Mouse (Mus musculus) liver, embryonic 14.5 days (tissue): ENCODE data around the gene Kif26b. TPM values are rescaled to one million over a fixed set of nuclear protein-coding genes. Genes with fewer than 3 reads are reported as not detected.

Source experiments
- ATAC-seq: fragments of 200-750 bp; cut with Nextera tagmentation; 2 replicates; pipeline ENCODE4 v1.8.0; 2017; ENCODE audit warnings: moderate number of reproducible peaks, mild to moderate bottlenecking, moderate library complexity; ENCODE audit not compliant: insufficient read depth
- DNase-seq, 3 experiments: peaks; one replicate each; pipeline ENCODE4 v3.0.0-alpha.2; 2012 to 2013; ENCODE audit warnings: low read depth in 3 of 3, low spot score in 3 of 3
- H3K27ac ChIP-seq: fragments of 300-500 bp; sonication (generic); 2 replicates; pipeline ENCODE4 v1.5.1; 2014; ENCODE audit warnings: moderate library complexity, mild to moderate bottlenecking, control low read depth, inconsistent platforms
- H3K27me3 ChIP-seq: fragments of 300-500 bp; sonication (generic); 2 replicates; pipeline ENCODE4 v1.6.1; 2014; ENCODE audit warnings: mild to moderate bottlenecking, low read length, moderate library complexity; ENCODE audit not compliant: control insufficient read depth, insufficient read depth
- H3K36me3 ChIP-seq: fragments of 300-500 bp; sonication (generic); replicated peaks from 2 replicates; pipeline ENCODE4 v1.6.1; 2014; ENCODE audit warnings: low read depth; ENCODE audit not compliant: control insufficient read depth, insufficient read depth
- H3K4me1 ChIP-seq, 2 experiments: fragments of 200-500 bp in 1 of 2; fragments of 300-500 bp in 1 of 2; sonication (generic) in 1 of 2; replicated peaks; 2 replicates each; pipeline ENCODE4 v1.6.1; 2012 to 2014; ENCODE audit warnings: antibody characterized with exemption in 1 of 2, inconsistent platforms in 1 of 2, low read length in 1 of 2; ENCODE audit not compliant: control insufficient read depth in 2 of 2, insufficient read depth in 2 of 2
- H3K4me2 ChIP-seq: fragments of 300-500 bp; sonication (generic); 2 replicates; pipeline ENCODE4 v1.6.1; 2014; ENCODE audit warnings: low read depth, mild to moderate bottlenecking, control low read depth, moderate library complexity
- H3K4me3 ChIP-seq, 2 experiments: fragments of 200-500 bp in 1 of 2; fragments of 300-500 bp in 1 of 2; sonication (generic) in 1 of 2; 2 replicates each; pipeline ENCODE4 v1.5.1; 2012 to 2014; ENCODE audit warnings: low read depth in 2 of 2, low read length in 2 of 2, mild to moderate bottlenecking in 2 of 2, control low read depth in 1 of 2, inconsistent platforms in 1 of 2, moderate library complexity in 1 of 2; ENCODE audit not compliant: insufficient read depth in 1 of 2
- H3K9ac ChIP-seq: fragments of 300-500 bp; sonication (generic); replicated peaks from 2 replicates; pipeline ENCODE4 v1.6.1; 2014; ENCODE audit warnings: mild to moderate bottlenecking, control low read depth, moderate library complexity
- H3K9me3 ChIP-seq: fragments of 300-500 bp; sonication (generic); 2 replicates; pipeline ENCODE4 v1.6.1; 2016; ENCODE audit warnings: low read length, mixed read lengths; ENCODE audit not compliant: control insufficient read depth
- CTCF ChIP-seq: IDR thresholded peaks from 2 replicates; pipeline ENCODE4 v1.5.1; 2016; ENCODE audit warnings: antibody characterized with exemption, low read depth, control low read depth
- EP300 ChIP-seq: IDR thresholded peaks from 2 replicates; pipeline ENCODE4 v1.6.1; 2016; ENCODE audit warnings: antibody characterized with exemption, low read depth
- WGBS: fragments of 180-500 bp; shearing (Covaris S2); extraction: QIAGEN DNeasy Blood & Tissue Kit; methylation state at CpG from one replicate; pipeline ENCODE4 v1.1.7; 2014; ENCODE audit not compliant: insufficient replicate concordance; 5-methylcytosine and 5-hydroxymethylcytosine counted together
- polyA plus RNA-seq, 2 experiments: library from polyadenylated mRNA; depleted of rRNA in 1 of 2; stranded (reverse) in 1 of 2; unstranded in 1 of 2; fragments of >200 nt; fragmentation: Nextera tagmentation in 1 of 2; extraction: Ambion mirVana in 1 of 2; gene quantifications; 2 replicates each; pipeline versions ENCODE4 v1.2.1 to v1.2.3; 2012 to 2014

Kif26b gene
- polyA plus RNA-seq, 2 experiments: 0.01 to 0.07 TPM

DNA sequence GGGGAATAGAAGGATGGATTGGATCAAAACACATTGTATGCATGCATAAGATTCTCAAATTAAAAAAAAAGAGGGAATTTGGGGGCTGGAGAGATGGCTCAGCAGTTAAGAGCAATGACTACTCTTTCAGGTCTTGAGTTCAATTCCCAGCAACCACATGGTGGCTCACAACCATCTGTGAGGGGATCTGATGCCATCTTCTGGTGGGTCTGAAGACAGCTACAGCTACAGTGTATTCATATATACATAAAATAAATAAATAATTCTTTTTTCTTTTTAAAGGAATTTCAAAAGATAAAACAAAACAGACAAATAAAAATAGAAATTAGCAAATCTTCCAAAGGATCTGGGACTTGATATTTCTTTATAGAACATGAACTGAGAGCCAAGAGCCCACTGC is 451.3 kb downstream of the Kif26b start:
- DNase-seq: no peak
- ATAC-seq: no peak
- Histone ChIP-seq H3K9me3 (no peaks in the 10 kb centered on the region), H3K4me2 (no peak overlapping the region), H3K27me3 (no peaks in the 10 kb centered on the region), H3K9ac (no peak overlapping the region), H3K27ac (no peak overlapping the region), H3K4me3 (no peak overlapping the region), H3K36me3 (no peaks in the 10 kb centered on the region), H3K4me1 (no peaks in the 10 kb centered on the region)
- no peak for TF ChIP-seq CTCF
- no peak for TF ChIP-seq EP300

- WGBS: 60% methylated on average over 5 of the region's 5 CpGs
- Histone ChIP-seq H3K4me3 (no peak overlapping the region), H3K9ac (no peak overlapping the region), H3K4me1 (no peaks in the 10 kb centered on the region), H3K27ac (no peak overlapping the region), H3K27me3 (no peaks in the 10 kb centered on the region), H3K9me3 (no peaks in the 10 kb centered on the region), H3K36me3 (no peaks in the 10 kb centered on the region), H3K4me2 (no peak overlapping the region)
- no peak for DNase-seq
- TF ChIP-seq EP300 (no peak), CTCF (no peak)
- ATAC-seq: no peak
Observed at GRCm38 (mm10) chr1:178981641-178982040, 452.7 kb downstream of the Kif26b start.

- ATAC-seq (no peak), DNase-seq (no peak)
- no peak overlapping the region for H3K4me2 ChIP-seq
- TF ChIP-seq EP300 (no peak), CTCF (no peak)
- WGBS: 50% methylated on average over 1 of the region's 1 CpGs
- no peaks in the 10 kb centered on the region for H3K4me1 ChIP-seq
- H3K36me3 ChIP-seq: no peaks in the 10 kb centered on the region
- H3K9me3 ChIP-seq: no peaks in the 10 kb centered on the region
- H3K9ac ChIP-seq: no peak overlapping the region
- no peak overlapping the region for H3K27ac ChIP-seq
- no peaks in the 10 kb centered on the region for H3K27me3 ChIP-seq
- H3K4me3 ChIP-seq: no peak overlapping the region
Observed at GRCm38 (mm10) chr1:178988176-178988575, 459.3 kb downstream of the Kif26b start.

Other genes with a start within 250 kb of the Kif26b start
- 42.4 and 42.9 TPM in 2 replicates for gene Cox20, start 210.0 kb upstream of the Kif26b start, polyA plus RNA-seq (2012; rRNA removed)
- 97.3 and 107 TPM in 2 replicates for gene Cox20, start 210.0 kb upstream of the Kif26b start, polyA plus RNA-seq (2014; fragmentation: Nextera tagmentation; extraction: Ambion mirVana)
- 86.5 and 191 TPM in 2 replicates for gene Hnrnpu, start 191.3 kb upstream of the Kif26b start, polyA plus RNA-seq (2012; rRNA removed)
- 165 and 201 TPM in 2 replicates for gene Hnrnpu, start 191.3 kb upstream of the Kif26b start, polyA plus RNA-seq (2014; fragmentation: Nextera tagmentation; extraction: Ambion mirVana)
- 0.19 and 0.64 TPM in 2 replicates for gene Efcab2, start 123.0 kb upstream of the Kif26b start, polyA plus RNA-seq (2012; rRNA removed)
- gene Efcab2, start 123.0 kb upstream of the Kif26b start, polyA plus RNA-seq (2014; fragmentation: Nextera tagmentation; extraction: Ambion mirVana): 3.5 and 4.3 TPM in 2 replicates